Mouse (Mus musculus): ENCODE measurements at regions not wholly inside any gene's neighbourhood (a gene's known extent, or its start where the extent isn't known, plus 50 kb on each side); places are given as distances from the start of the nearest gene placed in this dataset.

- no peak for TF ChIP-seq CTCF (IDR thresholded peaks at IDR 0.05; ENCODE audit: borderline replicate concordance, insufficient read depth, low read depth, low read length)
- TF ChIP-seq POLR2A (IDR thresholded peaks at IDR 0.05; ENCODE audit: borderline replicate concordance, insufficient read depth, low read length) = no peak
These were observed 246.1 kb upstream of the Cdh5 start for GRCm38 (mm10) chr8:103855291-103855690.
